Mouse (Mus musculus) MEL (cell line): Measurements from ENCODE around the gene Maml3. TPM values are rescaled to one million over a fixed set of nuclear protein-coding genes. Genes with fewer than 3 reads are reported as not detected.

Experiments used
- DNase-seq: peaks from one replicate; pipeline ENCODE4 v3.0.0; 2011; ENCODE audit warnings: low read depth, low spot score
- H3K27ac ChIP-seq: 2 replicates; pipeline ENCODE4 v1.5.1; 2012; ENCODE audit warnings: low read depth, mild to moderate bottlenecking, control low read depth, low read length, moderate library complexity; ENCODE audit not compliant: control insufficient read depth
- H3K27me3 ChIP-seq, 2 experiments: fragments of 150-350 bp in 1 of 2; sonication (generic) in 1 of 2; 2 replicates each; pipeline ENCODE4 v1.6.1; 2012; ENCODE audit warnings: low read length in 2 of 2, mild to moderate bottlenecking in 2 of 2, improper control_type of control experiment in 1 of 2, moderate library complexity in 1 of 2; ENCODE audit not compliant: insufficient read depth in 2 of 2, control insufficient read depth in 1 of 2
- H3K36me3 ChIP-seq, 2 experiments: 2 replicates each; pipeline ENCODE4 v1.6.1; 2012 to 2014; ENCODE audit warnings: low read length in 2 of 2, improper control_type of control experiment in 1 of 2, inconsistent platforms in 1 of 2, mild to moderate bottlenecking in 1 of 2; ENCODE audit not compliant: insufficient read depth in 2 of 2, control insufficient read depth in 1 of 2
- H3K4me1 ChIP-seq, 2 experiments: fragments of 150-350 bp in 1 of 2; sonication (generic) in 1 of 2; 2 replicates each; pipeline ENCODE4 v1.6.1; 2012; ENCODE audit warnings: low read length in 2 of 2, improper control_type of control experiment in 1 of 2, mild to moderate bottlenecking in 1 of 2; ENCODE audit not compliant: insufficient read depth in 2 of 2, control insufficient read depth in 1 of 2
- H3K4me3 ChIP-seq, 2 experiments: fragments of 150-350 bp in 1 of 2; sonication (generic) in 1 of 2; 2 replicates each; pipeline ENCODE4 v1.5.1; 2012; ENCODE audit warnings: low read depth in 2 of 2, low read length in 2 of 2, mild to moderate bottlenecking in 2 of 2, moderate library complexity in 2 of 2, control low read depth in 1 of 2, improper control_type of control experiment in 1 of 2; ENCODE audit not compliant: control insufficient read depth in 1 of 2, insufficient read depth in 1 of 2
- H3K79me2 ChIP-seq: 2 replicates; pipeline ENCODE4 v1.6.1; 2012; ENCODE audit warnings: mild to moderate bottlenecking, low read length, moderate library complexity; ENCODE audit not compliant: control insufficient read depth, poor library complexity, insufficient read depth
- H3K9ac ChIP-seq: 2 replicates; pipeline ENCODE4 v1.6.1; 2012; ENCODE audit warnings: low read depth, mild to moderate bottlenecking, control low read depth, low read length, moderate library complexity; ENCODE audit not compliant: control insufficient read depth, poor library complexity, severe bottlenecking
- H3K9me3 ChIP-seq: fragments of 150-350 bp; sonication (generic); replicated peaks from 2 replicates; pipeline ENCODE4 v1.6.1; 2012; ENCODE audit warnings: mild to moderate bottlenecking, low read length, improper control_type of control experiment, moderate library complexity; ENCODE audit not compliant: insufficient read depth
- CHD1 ChIP-seq: IDR thresholded peaks from 2 replicates; pipeline ENCODE4 v1.6.1; 2012; ENCODE audit warnings: low read depth, mild to moderate bottlenecking, inconsistent platforms, low read length, improper control_type of control experiment
- CHD2 ChIP-seq: IDR thresholded peaks from 2 replicates; pipeline ENCODE4 v1.6.1; 2011; ENCODE audit warnings: low read length, improper control_type of control experiment
- CTCF ChIP-seq, 3 experiments: IDR thresholded peaks in 2 of 3; conservative IDR thresholded peaks in 1 of 3; 2 replicates each; pipeline ENCODE4 v1.5.1; 2011 to 2012; ENCODE audit warnings: low read length in 3 of 3, low read depth in 2 of 3, mild to moderate bottlenecking in 2 of 3, improper control_type of control experiment in 1 of 3, inconsistent platforms in 1 of 3, mixed read lengths in 1 of 3, moderate library complexity in 1 of 3; ENCODE audit not compliant: control insufficient read depth in 1 of 3, insufficient read depth in 1 of 3, poor library complexity in 1 of 3, severe bottlenecking in 1 of 3
- E2F4 ChIP-seq: IDR thresholded peaks from 2 replicates; pipeline ENCODE4 v1.6.1; 2011; ENCODE audit warnings: low read depth, low read length, improper control_type of control experiment, borderline replicate concordance
- ELF1 ChIP-seq: IDR thresholded peaks from 2 replicates; pipeline ENCODE4 v1.6.1; 2014; ENCODE audit warnings: low read depth, mild to moderate bottlenecking, inconsistent platforms, low read length, improper control_type of control experiment, moderate library complexity
- EP300 ChIP-seq, 2 experiments: IDR thresholded peaks; 2 replicates each; pipeline ENCODE4 v1.6.1; 2011; ENCODE audit warnings: improper control_type of control experiment in 2 of 2, low read length in 2 of 2, low read depth in 1 of 2, mild to moderate bottlenecking in 1 of 2
- GABPA ChIP-seq: IDR thresholded peaks from 2 replicates; pipeline ENCODE4 v1.6.1; 2012; ENCODE audit warnings: low read depth, mild to moderate bottlenecking, inconsistent platforms, low read length, improper control_type of control experiment, moderate library complexity
- GATA1 ChIP-seq: IDR thresholded peaks from 2 replicates; pipeline ENCODE4 v1.6.1; 2011; ENCODE audit warnings: low read depth, low read length, improper control_type of control experiment
- JUND ChIP-seq: IDR thresholded peaks from 2 replicates; pipeline ENCODE4 v1.6.1; 2011; ENCODE audit warnings: low read depth, mild to moderate bottlenecking, improper control_type of control experiment, low read length
- MAX ChIP-seq: IDR thresholded peaks from 2 replicates; pipeline ENCODE4 v1.6.1; 2011; ENCODE audit warnings: low read length, improper control_type of control experiment
- MAZ ChIP-seq: IDR thresholded peaks from 2 replicates; pipeline ENCODE4 v1.6.1; 2012; ENCODE audit warnings: low read depth, mild to moderate bottlenecking, inconsistent platforms, low read length, improper control_type of control experiment
- MEF2A ChIP-seq: IDR thresholded peaks from 2 replicates; pipeline ENCODE4 v1.6.1; 2014; ENCODE audit warnings: low read depth, mild to moderate bottlenecking, inconsistent platforms, low read length, improper control_type of control experiment; ENCODE audit not compliant: poor library complexity, insufficient replicate concordance, severe bottlenecking; ENCODE audit errors: extremely low read depth
- MYB ChIP-seq: IDR thresholded peaks from 2 replicates; pipeline ENCODE4 v1.6.1; 2011; ENCODE audit warnings: mild to moderate bottlenecking, low read depth, low read length, improper control_type of control experiment
- MYC ChIP-seq: IDR thresholded peaks from 2 replicates; pipeline ENCODE4 v1.6.1; 2011; ENCODE audit warnings: low read depth, mild to moderate bottlenecking, low read length, improper control_type of control experiment, moderate library complexity
- POLR2A ChIP-seq, 2 experiments: IDR thresholded peaks; 2 replicates each; pipeline ENCODE4 v1.6.1; 2011 to 2012; ENCODE audit warnings: low read length in 2 of 2, mild to moderate bottlenecking in 2 of 2, control low read depth in 1 of 2, improper control_type of control experiment in 1 of 2, low read depth in 1 of 2, moderate library complexity in 1 of 2; ENCODE audit not compliant: control insufficient read depth in 1 of 2, insufficient read depth in 1 of 2, poor library complexity in 1 of 2
- POLR2AphosphoS5 ChIP-seq: IDR thresholded peaks from 2 replicates; pipeline ENCODE4 v1.6.1; 2012; ENCODE audit warnings: low read depth, borderline replicate concordance, mild to moderate bottlenecking, inconsistent platforms, low read length, moderate library complexity, mixed read lengths
- RAD21 ChIP-seq: IDR thresholded peaks from 2 replicates; pipeline ENCODE4 v1.6.1; 2011; ENCODE audit warnings: mild to moderate bottlenecking, low read depth, low read length, improper control_type of control experiment
- RCOR1 ChIP-seq: IDR thresholded peaks from 2 replicates; pipeline ENCODE4 v1.6.1; 2012; ENCODE audit warnings: low read depth, mild to moderate bottlenecking, inconsistent platforms, low read length, improper control_type of control experiment
- SMC3 ChIP-seq: IDR thresholded peaks from 2 replicates; pipeline ENCODE4 v1.6.1; 2011; ENCODE audit warnings: low read depth, low read length, improper control_type of control experiment
- TCF12 ChIP-seq: IDR thresholded peaks from 2 replicates; pipeline ENCODE4 v1.6.1; 2014; ENCODE audit warnings: low read depth, mild to moderate bottlenecking, inconsistent platforms, low read length, improper control_type of control experiment, moderate library complexity
- USF2 ChIP-seq, 2 experiments: IDR thresholded peaks; 2 replicates each; pipeline ENCODE4 v1.6.1; 2011 to 2012; ENCODE audit warnings: improper control_type of control experiment in 2 of 2, low read length in 2 of 2, borderline replicate concordance in 1 of 2, inconsistent platforms in 1 of 2, low read depth in 1 of 2, mild to moderate bottlenecking in 1 of 2; ENCODE audit not compliant: insufficient read depth in 1 of 2
- ZC3H11A ChIP-seq: IDR thresholded peaks from 2 replicates; pipeline ENCODE4 v1.6.1; 2012; ENCODE audit warnings: low read depth, mild to moderate bottlenecking, inconsistent platforms, low read length, improper control_type of control experiment
- ZKSCAN1 ChIP-seq: IDR thresholded peaks from 2 replicates; pipeline ENCODE4 v1.6.1; 2012; ENCODE audit warnings: low read depth, mild to moderate bottlenecking, inconsistent platforms, low read length, improper control_type of control experiment, moderate library complexity
- ZNF384 ChIP-seq: IDR thresholded peaks from 2 replicates; pipeline ENCODE4 v1.6.1; 2012; ENCODE audit warnings: low read depth, mild to moderate bottlenecking, inconsistent platforms, low read length, improper control_type of control experiment
- polyA plus RNA-seq, 2 experiments: library from polyadenylated mRNA; stranded (reverse) in 1 of 2; unstranded in 1 of 2; fragments of >175 nt in 1 of 2; fragments of >200 nt in 1 of 2; gene quantifications; 2 replicates each; pipeline versions ENCODE4 v1.2.1 to v1.2.4; 2012; ENCODE audit warnings: low replicate concordance in 2 of 2, low read depth in 1 of 2; ENCODE audit not compliant: insufficient read length in 2 of 2, insufficient read depth in 1 of 2, missing spikeins in 1 of 2
- total RNA-seq: library from RNA; depleted of rRNA; stranded (reverse); fragments of 300-350 nt; gene quantifications from 2 replicates; pipeline ENCODE4 v1.2.3, GENCODE M21; 2012

The Maml3 gene
- total and polyA plus RNA-seq, 3 experiments, result 2.0 to 4.1 TPM; not detected in 1

GRCm38 (mm10) chr3:52100926-52101325 is 4.0 kb downstream of the Maml3 start:
- Histone ChIP-seq H3K9ac (peak overlapping the region; percentile 76), H3K79me2 (peaks cover 13% of the 10 kb centered on the region; the same call in 1 of the 2 replicates), H3K27me3 (no peaks in the 10 kb centered on the region), H3K9me3 (no peaks in the 10 kb centered on the region), H3K36me3 (0 out of 4 replicates have a peak, but pooled peaks cover 0 to 2% of the 10 kb centered on the region in 2 experiments), H3K4me1 (peaks cover 0 to 4% of the 10 kb centered on the region in 2 experiments; a peak in 1 of 4 replicates), H3K27ac (no peak overlapping the region; the same call in 1 of the 2 replicates), H3K4me3 (peak overlapping the region in 1 of 2 experiments; percentile 56)
- no peak for TF ChIP-seq E2F4
- no peak for TF ChIP-seq SMC3
- TF ChIP-seq GATA1, result no peak
- no peak for TF ChIP-seq RAD21
- TF ChIP-seq JUND, result no peak
- TF ChIP-seq MAZ, result no peak
- TF ChIP-seq MYC, result no peak
- TF ChIP-seq ZC3H11A, result no peak
- no peak for TF ChIP-seq EP300 (IDR thresholded peaks at IDR 0.05; ENCODE audit: low read depth in 1 of 2, low read length in 2 of 2)
- TF ChIP-seq MEF2A, result no peak
- TF ChIP-seq CTCF (IDR thresholded peaks at IDR 0.05 in 2 of 3, conservative IDR thresholded peaks at IDR 0.05 in 1 of 3; ENCODE audit: control insufficient read depth in 1 of 3, insufficient read depth in 1 of 3, low read depth in 2 of 3, low read length in 3 of 3, poor library complexity in 1 of 3, severe bottlenecking in 1 of 3), result no peak
- no peak for TF ChIP-seq USF2 (IDR thresholded peaks at IDR 0.05; ENCODE audit: borderline replicate concordance in 1 of 2, insufficient read depth in 1 of 2, low read depth in 1 of 2, low read length in 2 of 2)
- no peak for TF ChIP-seq ELF1
- no peak for TF ChIP-seq TCF12
- no peak for TF ChIP-seq POLR2A (IDR thresholded peaks at IDR 0.05; ENCODE audit: control insufficient read depth in 1 of 2, insufficient read depth in 1 of 2, low read depth in 1 of 2, low read length in 2 of 2, poor library complexity in 1 of 2)
- no peak for TF ChIP-seq MAX
- no peak for TF ChIP-seq ZKSCAN1
- DNase-seq, result no peak

DNA sequence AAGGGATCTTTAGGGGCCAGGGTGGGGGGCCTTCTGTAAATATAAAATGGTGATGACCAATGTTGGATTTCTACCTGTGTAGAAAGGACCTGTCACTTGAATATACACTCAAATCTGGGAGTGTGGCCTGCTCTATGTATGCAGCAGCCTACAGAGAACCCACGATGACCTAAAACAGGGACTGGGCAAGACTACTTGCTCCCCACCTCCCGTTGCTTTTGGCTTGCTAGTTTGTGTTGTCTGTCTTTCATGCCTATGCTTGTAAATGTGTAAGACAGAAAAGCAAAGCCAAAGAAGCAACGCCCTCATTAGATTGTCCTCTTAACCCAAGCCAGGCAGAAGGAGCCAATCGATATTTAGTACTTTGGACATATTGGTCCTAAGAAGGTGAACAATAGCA is 4.6 kb downstream of the Maml3 start:
- H3K79me2 ChIP-seq, result peaks cover 13% of the 10 kb centered on the region; the same call in 1 of the 2 replicates
- TF ChIP-seq SMC3 (no peak), CHD2 (no peak), POLR2AphosphoS5 (no peak), GABPA (no peak), ZNF384 (no peak), MAZ (no peak), RCOR1 (no peak), MAX (no peak), CHD1 (no peak), MYB (no peak), ZKSCAN1 (no peak), EP300 (IDR thresholded peaks at IDR 0.05; ENCODE audit: low read depth in 1 of 2, low read length in 2 of 2) (no peak)
- no peaks in the 10 kb centered on the region for H3K9me3 ChIP-seq
- H3K27ac ChIP-seq, result no peak overlapping the region
- no peak for DNase-seq
- H3K27me3 ChIP-seq, result no peaks in the 10 kb centered on the region
- H3K36me3 ChIP-seq, result 0 out of 4 replicates have a peak, but pooled peaks cover 0 to 2% of the 10 kb centered on the region in 2 experiments
- H3K9ac ChIP-seq, result no peak overlapping the region
- peaks cover 0 to 4% of the 10 kb centered on the region in 2 experiments; a peak in 1 of 4 replicates for H3K4me1 ChIP-seq
- no peak overlapping the region for H3K4me3 ChIP-seq
